Mouse (Mus musculus) right cerebral cortex, adult 18-20 months (tissue): Measurements from ENCODE around the gene Rnf183.
"Not testable (repeated sequence)": the region's sequence is repeated elsewhere in the genome, so short reads cannot be mapped to it uniquely, and the experiment has no call there.

ENCODE experiments used
- DNase-seq: peaks from one replicate; pipeline ENCODE4 v3.0.0; 2022; ENCODE audit warnings: mixed read lengths

Rnf183 gene

DNA sequence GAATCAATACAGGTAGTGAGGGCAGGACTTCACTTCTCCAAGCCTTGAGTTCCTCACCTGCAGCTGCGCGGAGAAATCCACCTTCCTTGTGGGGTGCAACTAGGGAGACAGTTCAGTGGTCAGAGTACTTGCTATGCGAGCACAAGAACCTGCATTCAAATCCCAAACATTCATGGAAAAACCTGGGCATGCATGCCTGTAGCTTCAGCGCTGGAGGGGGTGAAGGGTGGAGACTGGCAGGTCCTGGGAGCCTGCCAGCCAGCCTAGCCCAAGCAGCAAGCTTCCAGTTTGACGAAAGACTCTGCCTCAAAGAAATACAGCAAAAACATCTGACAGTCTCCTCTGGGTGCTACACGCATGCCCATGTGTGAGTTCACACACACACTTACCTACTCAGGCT lies at the start of gene Rnf183:
Gene Rnf183 (minus strand): TSS at position 172 of the 400 bp plus-strand sequence.
- no peak for DNase-seq

- DNase-seq, result no peak
Observed at GRCm38 (mm10) chr4:62480709-62481605, 45.9 kb upstream of the Rnf183 start.

DNA sequence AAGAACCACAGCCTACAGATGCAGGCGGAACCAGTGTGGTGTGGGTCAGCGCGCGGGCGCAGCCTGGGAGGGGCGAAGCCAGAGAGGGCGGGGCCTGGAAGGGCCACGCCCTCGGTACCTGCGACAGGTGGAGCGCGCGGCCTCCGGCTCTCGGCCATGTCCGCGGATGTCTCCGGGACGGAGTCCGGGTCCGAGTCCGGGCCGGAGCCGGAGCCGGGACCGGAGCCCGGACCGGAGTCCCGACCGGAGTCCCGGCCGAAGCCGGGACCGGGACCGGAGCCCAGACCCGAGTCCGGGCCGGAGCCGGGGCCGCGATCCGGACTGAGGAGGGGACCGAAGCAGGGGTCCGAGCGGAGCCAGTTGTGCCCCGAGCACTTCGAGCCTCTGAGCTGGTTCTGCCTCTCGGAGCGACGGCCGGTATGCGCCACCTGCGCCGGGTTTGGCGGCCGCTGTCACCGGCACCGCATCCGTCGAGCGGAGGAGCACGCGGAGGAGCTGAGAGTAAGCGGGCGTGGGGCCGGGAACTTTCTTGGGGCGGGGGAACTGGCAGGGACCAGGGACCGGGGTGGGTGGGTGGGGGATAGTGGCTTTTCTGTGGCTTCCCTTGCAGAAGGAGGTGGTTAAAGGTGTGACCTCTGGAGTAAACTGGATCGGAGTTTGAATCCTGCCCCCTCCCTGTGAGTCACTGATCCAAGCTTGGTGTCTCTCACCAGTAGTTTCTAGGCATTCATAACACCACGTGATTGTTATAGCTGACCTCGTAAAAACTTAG lies 45.1 kb upstream of the Rnf183 start, which contains the start of gene Bspry:
Gene Bspry (plus strand): TSS at position 117 of the 772 bp plus-strand sequence.
- no peak for DNase-seq

DNA sequence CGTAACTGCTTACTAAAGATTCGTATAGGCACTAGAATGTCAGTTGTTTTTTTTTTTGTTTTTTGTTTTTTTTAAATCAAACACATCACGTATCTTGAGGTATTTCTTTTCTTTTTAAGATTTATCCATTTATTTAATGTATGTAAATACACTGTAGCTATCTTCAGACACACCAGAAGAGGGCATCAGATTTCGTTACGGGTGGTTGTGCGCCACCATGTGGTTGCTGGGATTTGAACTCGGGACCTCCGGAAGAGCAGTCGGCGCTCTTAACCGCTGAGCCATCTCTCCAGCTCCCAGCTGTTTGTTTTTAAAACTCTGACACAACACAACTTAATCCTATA lies 44.5 kb upstream of the Rnf183 start:
- not testable (repeated sequence) for DNase-seq

DNA sequence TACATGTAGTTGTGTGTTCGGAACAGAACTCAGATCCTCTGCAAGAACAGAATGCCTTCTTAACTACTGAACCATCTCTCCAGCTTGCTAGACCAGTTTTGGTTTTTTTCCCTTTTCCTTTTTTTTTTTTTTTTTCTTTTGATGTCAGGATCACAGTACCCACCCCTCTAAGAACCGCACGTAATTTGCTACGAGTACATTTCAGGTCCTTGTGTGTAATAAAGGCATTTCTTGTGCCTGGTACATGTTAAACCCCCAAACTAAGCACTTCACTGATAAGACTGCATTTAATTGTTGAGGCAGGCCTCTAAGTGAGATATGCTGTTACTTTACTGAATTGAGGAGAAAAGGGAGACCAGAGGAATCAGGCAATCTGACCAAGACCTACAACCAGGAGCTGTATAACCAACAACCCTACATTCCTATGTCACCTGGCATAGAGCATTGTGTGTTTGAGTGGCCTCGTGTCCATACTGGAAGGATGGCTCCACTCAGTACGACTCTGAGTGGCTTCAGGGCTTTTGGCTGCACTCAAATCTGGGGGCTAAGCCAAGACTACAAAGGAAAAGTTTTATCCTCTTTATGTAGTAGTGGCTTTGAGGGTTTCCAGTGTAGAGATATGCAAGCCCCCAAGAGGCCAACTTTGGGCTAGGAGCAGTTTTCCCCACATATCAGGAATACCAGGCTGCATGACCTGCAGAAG lies 42.6 kb upstream of the Rnf183 start:
- no peak for DNase-seq

DNA sequence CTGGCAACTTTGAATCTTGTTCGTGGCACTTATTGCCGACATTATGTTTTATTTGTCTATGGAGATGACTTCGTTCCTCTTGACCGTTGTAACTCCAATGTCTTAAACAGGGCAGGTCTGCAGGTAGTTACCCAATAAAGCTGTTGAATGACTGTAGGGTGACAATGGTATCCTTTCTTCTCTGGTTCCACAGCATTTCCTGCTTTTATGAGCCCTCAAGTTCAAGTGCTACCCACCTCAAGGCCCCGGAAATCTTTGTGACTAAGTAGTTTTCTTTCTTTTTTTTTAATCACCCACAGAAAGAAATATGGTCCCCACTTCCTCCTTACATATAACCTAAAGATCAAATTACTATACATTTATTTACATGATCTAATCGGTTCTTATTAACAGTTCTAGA lies 40.7 kb upstream of the Rnf183 start:
- DNase-seq, result no peak

- no peak for DNase-seq
Observed at GRCm38 (mm10) chr4:62475131-62475530, 40.1 kb upstream of the Rnf183 start.

DNA sequence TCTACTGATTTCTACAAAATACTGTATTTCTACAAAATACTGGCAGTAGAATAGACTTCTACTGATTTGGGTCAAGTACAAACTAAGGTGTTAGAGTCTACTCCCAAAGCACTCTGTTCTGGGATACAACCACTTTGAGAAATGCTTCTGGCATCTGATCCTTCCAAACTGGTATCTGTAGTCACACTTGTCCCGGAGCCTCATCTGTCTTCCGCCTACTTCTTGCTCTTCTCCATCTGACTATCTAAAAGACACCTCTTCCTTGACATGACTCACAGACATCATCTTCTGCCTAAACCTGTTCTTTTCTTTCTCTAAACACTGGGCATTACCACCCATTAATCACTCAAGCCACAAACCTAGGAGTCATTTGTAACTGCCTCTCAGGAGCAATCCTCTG lies 37.0 kb upstream of the Rnf183 start:
- DNase-seq, result peak; percentile 66

- peak; percentile 85 for DNase-seq
Observed at GRCm38 (mm10) chr4:62470598-62471051, 35.6 kb upstream of the Rnf183 start, which contains the start of gene Wdr31. Gene Wdr31, minus strand, starts transcription at chr4:62470896.

DNA sequence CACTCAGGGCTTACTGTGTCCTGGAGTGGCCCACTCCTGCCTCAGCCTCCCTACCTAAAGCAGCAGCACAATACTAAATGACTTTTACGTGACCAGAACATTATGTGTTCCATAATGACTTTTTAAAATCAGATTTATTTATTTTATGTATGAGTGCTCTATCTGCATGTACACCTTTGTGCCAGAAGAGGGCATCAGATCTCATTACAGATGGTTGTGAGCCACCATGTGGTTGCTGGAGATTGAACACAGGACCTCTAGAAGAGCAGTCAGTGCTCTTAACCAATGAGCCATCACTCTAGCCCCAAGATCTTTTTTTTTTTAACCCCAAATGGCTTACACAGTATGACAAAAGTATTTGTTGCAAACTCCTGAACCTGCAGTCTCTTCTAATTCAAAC lies 33.1 kb upstream of the Rnf183 start:
- no peak for DNase-seq

DNA sequence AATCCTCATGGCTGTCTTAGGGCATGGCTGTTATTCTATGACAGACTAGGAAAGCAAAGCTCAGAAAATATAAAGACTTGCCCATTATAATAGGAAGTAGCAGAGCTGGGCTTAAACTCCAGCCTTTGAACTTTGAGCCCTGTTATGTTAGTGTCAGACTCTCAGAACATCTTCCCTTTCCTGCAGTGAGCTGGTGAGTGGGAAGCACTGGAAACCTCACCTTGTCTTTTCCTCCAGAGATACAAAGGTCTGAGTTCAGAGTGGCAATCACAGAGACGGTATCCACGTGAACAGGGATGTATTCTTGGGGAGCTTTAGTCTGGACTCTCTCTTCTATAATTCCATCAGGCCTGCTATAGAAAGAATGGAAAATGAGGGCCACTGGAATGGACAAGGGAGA lies 28.1 kb upstream of the Rnf183 start:
- DNase-seq, result no peak

DNA sequence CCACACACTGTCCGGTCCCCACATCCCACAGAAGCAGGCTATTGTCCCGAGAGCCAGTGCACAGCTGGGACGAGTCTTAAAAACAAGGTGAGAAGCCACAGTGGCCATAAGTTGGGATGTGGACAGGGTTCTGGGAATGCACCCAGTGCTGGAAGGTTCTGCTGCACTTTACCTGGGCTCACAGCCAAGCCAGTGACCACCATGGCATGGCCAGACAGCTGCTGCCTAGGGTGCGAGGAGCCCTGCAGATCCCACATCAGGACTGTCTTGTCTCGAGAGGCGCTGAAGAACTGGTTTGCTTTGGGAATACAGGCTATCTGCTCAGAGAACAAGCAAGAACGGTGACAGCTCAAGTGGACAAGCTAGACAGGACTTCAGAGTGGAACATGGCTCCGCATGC lies 25.3 kb upstream of the Rnf183 start:
- DNase-seq, result no peak

DNA sequence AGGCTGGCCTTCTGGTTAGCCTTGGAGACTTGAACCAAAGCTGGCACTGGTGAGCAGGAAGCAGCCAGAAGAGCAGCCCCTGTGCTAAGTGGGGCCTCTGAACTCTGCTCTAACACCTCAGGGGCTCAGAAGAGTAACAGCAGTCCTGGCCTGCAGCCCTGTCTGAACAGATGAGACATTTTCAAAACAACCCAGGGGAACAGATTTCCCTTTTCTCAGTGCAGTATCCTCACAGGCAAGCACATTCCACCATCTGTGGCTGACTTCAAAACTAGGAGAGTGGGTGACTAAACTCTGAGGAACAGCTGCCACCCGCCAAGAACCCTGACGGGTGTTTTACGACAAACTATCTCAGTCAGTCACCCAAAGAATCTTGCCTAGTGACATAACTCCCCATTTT lies 24.0 kb upstream of the Rnf183 start:
- peak; percentile 76 for DNase-seq

- no peak for DNase-seq
Observed at GRCm38 (mm10) chr4:62454995-62455394, 19.9 kb upstream of the Rnf183 start.

GRCm38 (mm10) chr4:62440986-62441385 lies 5.9 kb upstream of the Rnf183 start:
- no peak for DNase-seq

GRCm38 (mm10) chr4:62440544-62440943 lies 5.5 kb upstream of the Rnf183 start:
- no peak for DNase-seq

- DNase-seq, result no peak
Observed at GRCm38 (mm10) chr4:62439793-62440192, 4.7 kb upstream of the Rnf183 start.

DNA sequence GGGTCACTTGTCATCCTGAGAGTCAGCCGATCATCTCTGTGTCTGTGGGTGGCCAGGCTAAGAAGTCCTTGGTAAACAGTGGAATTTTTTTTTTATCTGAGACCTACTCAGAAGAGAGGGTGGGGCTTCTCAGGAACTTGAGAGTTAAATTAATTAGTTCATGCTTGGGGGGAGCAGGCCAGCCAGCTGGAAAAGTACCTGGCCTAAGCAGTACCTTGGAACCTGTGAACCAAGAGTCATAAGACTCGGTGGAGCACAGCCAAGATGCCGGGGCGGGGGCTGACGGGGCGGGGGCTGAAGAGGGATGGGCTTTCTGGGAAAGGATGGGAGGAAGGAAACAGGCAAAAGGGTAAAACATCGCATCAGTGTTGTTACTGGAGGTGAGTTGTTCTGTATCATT lies 2.8 kb upstream of the Rnf183 start:
- no peak for DNase-seq

GRCm38 (mm10) chr4:62437256-62437778 lies 2.3 kb upstream of the Rnf183 start:
- DNase-seq, result no peak

- DNase-seq, result no peak
Observed at GRCm38 (mm10) chr4:62433939-62434870, 847 bp downstream of the Rnf183 start.

GRCm38 (mm10) chr4:62431522-62431921 lies 3.5 kb downstream of the Rnf183 start:
- DNase-seq, result no peak

GRCm38 (mm10) chr4:62430678-62431077 lies 4.4 kb downstream of the Rnf183 start:
- DNase-seq, result no peak
